Mouse (Mus musculus): ENCODE measurements at regions not wholly inside any gene's neighbourhood (a gene's known extent, or its start where the extent isn't known, plus 50 kb on each side); places are given as distances from the start of the nearest gene placed in this dataset.

DNA sequence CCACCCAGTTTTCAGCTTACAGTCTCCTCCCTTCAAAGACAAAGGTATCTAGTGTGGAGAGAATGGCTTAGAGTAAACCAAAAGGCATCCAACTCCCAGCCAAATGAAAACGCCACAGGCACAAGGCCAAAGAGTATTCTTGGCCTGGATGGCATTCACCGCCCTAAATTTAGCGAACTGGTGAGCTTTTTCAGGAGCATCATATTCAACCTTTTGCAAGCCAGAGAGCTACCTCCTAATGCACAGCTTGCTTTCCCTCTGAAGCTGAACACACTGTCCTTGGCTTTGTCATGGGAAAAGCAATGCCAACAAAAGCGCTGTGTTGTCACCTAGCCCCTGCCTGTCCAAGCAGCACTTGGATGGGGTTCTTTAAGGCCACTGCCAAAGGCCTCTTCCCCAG lies 282.2 kb downstream of the Ddx10 start:
- TF ChIP-seq POLR2A (IDR thresholded peaks at IDR 0.05; ENCODE audit: extremely low read depth, insufficient read depth, low read length) = no peak
- no peak for TF ChIP-seq CTCF (IDR thresholded peaks at IDR 0.05; ENCODE audit: low read depth, low read length)

Measured in liver, adult 2 months (tissue).